8 mouse cellular contexts compared by ENCODE assay signal in the genomic region with DNA sequence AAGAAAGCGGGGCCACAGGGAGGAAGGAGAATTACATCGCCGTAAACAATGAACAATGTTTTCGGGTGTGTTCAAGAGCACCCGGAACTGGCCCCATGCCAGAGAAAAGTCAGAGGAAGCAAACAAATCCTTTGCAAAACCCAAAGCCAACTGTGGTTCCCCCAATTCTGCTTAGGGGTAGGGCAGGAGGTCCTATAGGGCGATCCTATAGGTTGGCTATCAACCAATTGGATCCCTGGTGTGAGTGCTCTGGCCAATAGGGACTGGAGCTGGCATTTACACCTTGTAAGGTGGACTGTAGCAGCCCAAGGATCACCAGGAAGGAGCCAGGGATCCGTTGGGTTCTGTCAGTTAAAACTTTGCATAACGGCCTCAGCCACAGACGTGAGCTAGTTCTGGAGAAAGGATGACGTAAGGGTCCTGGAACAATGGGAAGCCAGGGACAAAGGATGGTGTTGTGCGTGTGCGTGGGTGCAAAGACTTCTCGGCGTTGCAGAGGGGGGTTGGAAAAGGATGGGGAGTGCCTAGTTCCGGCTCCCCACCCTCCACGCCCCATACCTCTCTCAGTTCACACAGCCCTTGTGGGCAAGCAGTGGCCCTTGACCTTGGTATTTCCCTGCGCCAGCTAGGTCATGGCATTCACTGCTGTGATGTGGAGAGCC. TPM values are rescaled to one million over a fixed set of nuclear protein-coding genes. Genes with fewer than 3 reads are reported as not detected.
DNase-seq lines count a peak whose midpoint lies in the region; ATAC-seq and TF ChIP-seq lines count a peak whose summit lies in the region.

No protein-coding gene starts in this region.

- peak; percentile 45; the same call in 1 of the 2 replicates for ATAC-seq in neural tube, embryonic 11.5 days (ENCODE audit: insufficient read depth, low FRiP score, low TSS enrichment)
- ATAC-seq in forebrain, postnatal 0 days = 0 out of 2 replicates have a peak, but pooled peaks have one; percentile 23
- peak; percentile 21 for ATAC-seq in neural tube, embryonic 14.5 days (ENCODE audit: low read depth)

- no peak overlapping the region for H3K27ac ChIP-seq in neural tube, embryonic 11.5 days (ENCODE audit: low read depth, low read length)
- H3K27ac ChIP-seq in forebrain, postnatal 0 days (ENCODE audit: low read depth, low read length) = no peak overlapping the region
- no peak overlapping the region for H3K27ac ChIP-seq in neural tube, embryonic 14.5 days (ENCODE audit: low read depth, low read length)

- intact Hi-C loops in left cerebral cortex, postnatal 36 days (cut with DNase I) = no loop called here

- no peaks in the 10 kb centered on the region for H3K36me3 ChIP-seq in neural tube, embryonic 11.5 days (ENCODE audit: control insufficient read depth, insufficient read depth, low read length)
- H3K36me3 ChIP-seq in forebrain, postnatal 0 days (ENCODE audit: insufficient read depth) = no peaks in the 10 kb centered on the region
- H3K36me3 ChIP-seq in neural tube, embryonic 14.5 days (ENCODE audit: control insufficient read depth, insufficient read depth, low read length) = no peaks in the 10 kb centered on the region

- H3K27me3 ChIP-seq in neural tube, embryonic 11.5 days (ENCODE audit: control insufficient read depth, insufficient read depth, low read length) = no peaks in the 10 kb centered on the region
- no peaks in the 10 kb centered on the region for H3K27me3 ChIP-seq in forebrain, postnatal 0 days (ENCODE audit: insufficient read depth, low read length)
- no peaks in the 10 kb centered on the region for H3K27me3 ChIP-seq in neural tube, embryonic 14.5 days (ENCODE audit: control insufficient read depth, insufficient read depth, low read length)

- no peak overlapping the region for H3K4me3 ChIP-seq in neural tube, embryonic 11.5 days (ENCODE audit: low read depth, low read length)
- H3K4me3 ChIP-seq in forebrain, postnatal 0 days (ENCODE audit: low read depth, low read length) = no peak overlapping the region
- H3K4me3 ChIP-seq in neural tube, embryonic 14.5 days (ENCODE audit: low read depth, low read length) = no peak overlapping the region

- no peak for TF ChIP-seq CTCF in forebrain, postnatal 0 days (IDR thresholded peaks at IDR 0.05; ENCODE audit: low read depth)

- DNase-seq in neural tube, embryonic 11.5 days (ENCODE audit: low spot score) = peak; percentile 19
- no peak for DNase-seq in neural tube, embryonic 10.5 days (ENCODE audit: extremely low spot score, low spot score)
- no peak for DNase-seq in forebrain, postnatal 0 days
- peak; percentile 48 to 56 for DNase-seq in kidney, postnatal 25 days
- DNase-seq in urinary bladder, adult 2 months (ENCODE audit: low spot score) = no peak
- no peak for DNase-seq in gastrocnemius, postnatal 4 days (ENCODE audit: low spot score in 2 of 2)
- DNase-seq in left cerebral cortex, postnatal 36 days (ENCODE audit: low spot score in 2 of 2) = no peak

- no peaks in the 10 kb centered on the region for H3K9me3 ChIP-seq in neural tube, embryonic 11.5 days (ENCODE audit: control insufficient read depth, low read length)
- H3K9me3 ChIP-seq in forebrain, postnatal 0 days (ENCODE audit: low read length) = no peaks in the 10 kb centered on the region
- H3K9me3 ChIP-seq in neural tube, embryonic 14.5 days (ENCODE audit: control insufficient read depth, low read length) = no peaks in the 10 kb centered on the region

- peak overlapping the region; percentile 35 for H3K9ac ChIP-seq in neural tube, embryonic 11.5 days (ENCODE audit: low read length)
- H3K9ac ChIP-seq in forebrain, postnatal 0 days = no peak overlapping the region
- no peak overlapping the region for H3K9ac ChIP-seq in neural tube, embryonic 14.5 days (replicated peaks; ENCODE audit: low read depth, low read length)

- 39% methylated on average over 17 of the region's 17 CpGs for WGBS in neural tube, embryonic 11.5 days
- 38% methylated on average over 17 of the region's 17 CpGs for WGBS in forebrain, postnatal 0 days
- 36% methylated on average over 17 of the region's 17 CpGs for WGBS in neural tube, embryonic 14.5 days

- peak overlapping the region; percentile 24 for H3K4me2 ChIP-seq in neural tube, embryonic 11.5 days (ENCODE audit: low read depth)
- H3K4me2 ChIP-seq in forebrain, postnatal 0 days (ENCODE audit: low read depth) = no peak overlapping the region
- H3K4me2 ChIP-seq in neural tube, embryonic 14.5 days (ENCODE audit: low read depth, low read length) = peak overlapping the region; percentile 15; the same call in 1 of the 2 replicates

- no peaks in the 10 kb centered on the region; the same call in 1 of the 2 replicates for H3K4me1 ChIP-seq in neural tube, embryonic 11.5 days (ENCODE audit: control insufficient read depth, insufficient read depth, low read length)
- no peaks in the 10 kb centered on the region for H3K4me1 ChIP-seq in forebrain, postnatal 0 days (ENCODE audit: insufficient read depth)
- H3K4me1 ChIP-seq in neural tube, embryonic 14.5 days (ENCODE audit: control insufficient read depth, insufficient read depth, low read length) = no peaks in the 10 kb centered on the region

RNA-seq across cellular contexts. Expression of a gene that starts 34.5 kb away (rescaled TPM):
- 148 and 157 TPM in 2 replicates for polyA plus RNA-seq in neural tube, embryonic 11.5 days (2014; fragmentation: Nextera tagmentation; extraction: Ambion mirVana)
- 44.0 and 65.2 TPM in 2 replicates for total RNA-seq in forebrain, postnatal 0 days (2014; rRNA removed)
- 34.5 and 41.5 TPM in 2 replicates for polyA plus RNA-seq in forebrain, postnatal 0 days (2015; fragmentation: Nextera tagmentation; extraction: Ambion mirVana)
- 27.5 and 48.5 TPM in 2 replicates for polyA plus RNA-seq in neural tube, embryonic 14.5 days (2014; fragmentation: Nextera tagmentation; extraction: Ambion mirVana)
- 151 and 185 TPM in 2 replicates for polyA plus RNA-seq in urinary bladder, adult 2 months (2012; rRNA removed)
- 100 to 1,000 TPM; 109 to 115 TPM for total RNA-seq in gastrocnemius, postnatal 4 days (2021)
- total RNA-seq in left cerebral cortex, postnatal 36 days (2021) = 10 to 100 TPM; 33.8 to 36.2 TPM

RNA-seq across cellular contexts. Expression of a gene that starts 46.0 kb away (rescaled TPM):
- polyA plus RNA-seq in neural tube, embryonic 11.5 days (2014; fragmentation: Nextera tagmentation; extraction: Ambion mirVana) = 168 and 191 TPM in 2 replicates
- total RNA-seq in forebrain, postnatal 0 days (2014; rRNA removed) = 38.5 and 46.6 TPM in 2 replicates
- 129 and 173 TPM in 2 replicates for polyA plus RNA-seq in forebrain, postnatal 0 days (2015; fragmentation: Nextera tagmentation; extraction: Ambion mirVana)
- polyA plus RNA-seq in neural tube, embryonic 14.5 days (2014; fragmentation: Nextera tagmentation; extraction: Ambion mirVana) = 157 and 183 TPM in 2 replicates
- 72.7 and 112 TPM in 2 replicates for polyA plus RNA-seq in urinary bladder, adult 2 months (2012; rRNA removed)
- 100 to 1,000 TPM; 107 to 123 TPM for total RNA-seq in gastrocnemius, postnatal 4 days (2021)
- 100 to 1,000 TPM; 101 to 153 TPM for total RNA-seq in left cerebral cortex, postnatal 36 days (2021)

Comparison
In these comparisons a context has a peak if more than half of its experiments do, and no peak if none do; other contexts are left out.
1. DNase-seq: peak in neural tube, embryonic 11.5 days (single experiment) and kidney, postnatal 25 days (2 of 2); none in neural tube, embryonic 10.5 days (single experiment), forebrain, postnatal 0 days (single experiment), urinary bladder, adult 2 months (single experiment), gastrocnemius, postnatal 4 days (0 of 2) and left cerebral cortex, postnatal 36 days (0 of 2).
2. Peak in every context shown above with its lines, with median percentiles within 50 percentile points of each other: ATAC-seq.